Mouse (Mus musculus) E14TG2a.4 (cell line): ENCODE results near the gene Scgb1b29.
"Not testable (repeated sequence)": the region's sequence is repeated elsewhere in the genome, so short reads cannot be mapped to it uniquely, and the experiment has no call there.

Experiments
- H3K27me3 ChIP-seq: 2 replicates; pipeline ENCODE4 v1.6.1; 2014; ENCODE audit warnings: low read length, control low read depth; ENCODE audit not compliant: insufficient read depth
- H3K36me3 ChIP-seq: 2 replicates; pipeline ENCODE4 v1.6.1; 2014; ENCODE audit warnings: low read length, control low read depth; ENCODE audit not compliant: insufficient read depth
- H3K4me1 ChIP-seq: replicated peaks from 2 replicates; pipeline ENCODE4 v1.6.1; 2014; ENCODE audit warnings: low read depth, low read length, control low read depth
- H3K4me3 ChIP-seq: replicated peaks from 2 replicates; pipeline ENCODE4 v1.5.1; 2014; ENCODE audit warnings: mild to moderate bottlenecking, low read length
- H3K9me3 ChIP-seq: 2 replicates; pipeline ENCODE4 v1.6.1; 2014; ENCODE audit warnings: low read length, control low read depth

Scgb1b29 gene

DNA sequence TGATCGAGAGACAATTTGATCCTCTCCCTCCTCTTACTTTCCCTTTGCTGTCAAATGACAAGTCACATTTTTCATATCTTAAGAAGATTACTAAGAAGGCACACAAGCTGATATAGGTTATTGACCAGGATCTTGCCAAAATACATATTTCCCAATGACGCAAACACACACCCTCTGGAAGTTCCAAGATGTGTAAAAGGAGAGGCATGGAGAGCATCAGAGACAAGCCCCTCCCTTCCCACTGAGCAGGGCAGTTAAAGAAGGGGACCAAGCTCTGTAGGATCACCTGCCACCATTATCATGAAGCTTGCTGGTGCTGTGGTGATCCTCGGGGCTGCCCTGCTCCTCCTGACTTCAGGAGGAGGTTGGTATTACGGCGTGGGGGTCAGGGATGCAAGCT lies at the start of gene Scgb1b29:
TSS of gene Scgb1b29 (plus strand) at position 301 of the 400 bp plus-strand sequence.
- H3K4me1 ChIP-seq, H3K27me3 ChIP-seq, H3K36me3 ChIP-seq, H3K4me3 ChIP-seq, H3K9me3 ChIP-seq: not testable (repeated sequence)

- H3K36me3 ChIP-seq, H3K4me1 ChIP-seq, H3K9me3 ChIP-seq, H3K27me3 ChIP-seq, H3K4me3 ChIP-seq: not testable (repeated sequence)
Measured at GRCm38 (mm10) chr7:32428636-32429035, 12.7 kb upstream of the Scgb1b29 start.
